Mouse (Mus musculus): ENCODE data around the gene Mpo. TPM values are rescaled to one million over a fixed set of nuclear protein-coding genes. Genes with fewer than 3 reads are reported as not detected.

Gene Mpo
- polyA plus RNA-seq, 1 experiment from 2014 or later = 19.0 TPM

DNA sequence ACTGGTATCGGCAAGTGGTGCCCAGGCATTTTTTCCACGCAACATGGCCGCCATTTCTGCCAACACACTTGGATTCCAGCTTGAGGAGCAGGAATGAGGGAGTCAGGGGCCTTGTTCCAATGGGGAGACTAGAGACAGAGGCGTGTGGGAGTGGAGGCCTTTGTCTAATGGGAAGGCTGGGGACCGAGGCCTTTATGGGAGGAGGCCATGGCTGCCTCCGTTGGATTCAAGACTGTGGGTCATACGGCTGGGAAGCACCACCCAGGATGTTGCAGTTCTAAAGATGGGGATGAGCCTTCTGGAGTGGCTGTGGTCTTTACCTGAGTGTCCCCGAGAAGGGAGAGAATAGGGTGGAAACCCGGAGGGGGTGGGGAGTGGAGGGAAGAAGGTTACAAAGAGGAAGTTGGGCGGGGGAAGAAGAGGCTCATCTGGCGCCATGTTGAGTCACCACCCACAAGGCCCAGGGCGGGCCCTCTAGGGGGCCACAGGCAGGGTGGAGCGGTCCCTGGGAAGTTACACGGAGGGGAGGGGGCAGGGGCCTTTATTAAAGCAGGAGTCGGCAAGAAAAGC lies 37.0 kb upstream of the Mpo start:
- no peak overlapping the region for H3K4me2 ChIP-seq (ENCODE audit: low read depth, low read length)
- H3K9me3 ChIP-seq (replicated peaks; ENCODE audit: control insufficient read depth, low read length) = no peaks in the 10 kb centered on the region
- no peak overlapping the region; the same call in 1 of the 2 replicates for H3K9ac ChIP-seq (ENCODE audit: low read length)
- H3K4me3 ChIP-seq (replicated peaks; ENCODE audit: low read length) = peak overlapping the region; percentile 34
- H3K27me3 ChIP-seq (ENCODE audit: control insufficient read depth, insufficient read depth, low read length) = peaks cover 14% of the 10 kb centered on the region
- no peaks in the 10 kb centered on the region; the same call in 1 of the 2 replicates for H3K4me1 ChIP-seq (ENCODE audit: control insufficient read depth, insufficient read depth, low read length)
- H3K27ac ChIP-seq (ENCODE audit: low read length) = no peak overlapping the region; the same call in 1 of the 2 replicates
- WGBS = 84% methylated on average over 15 of the region's 15 CpGs
- no peaks in the 10 kb centered on the region for H3K36me3 ChIP-seq (ENCODE audit: control insufficient read depth, insufficient read depth, low read length)
- peak; percentile 45 for ATAC-seq (ENCODE audit: insufficient read depth, low FRiP score)

DNA sequence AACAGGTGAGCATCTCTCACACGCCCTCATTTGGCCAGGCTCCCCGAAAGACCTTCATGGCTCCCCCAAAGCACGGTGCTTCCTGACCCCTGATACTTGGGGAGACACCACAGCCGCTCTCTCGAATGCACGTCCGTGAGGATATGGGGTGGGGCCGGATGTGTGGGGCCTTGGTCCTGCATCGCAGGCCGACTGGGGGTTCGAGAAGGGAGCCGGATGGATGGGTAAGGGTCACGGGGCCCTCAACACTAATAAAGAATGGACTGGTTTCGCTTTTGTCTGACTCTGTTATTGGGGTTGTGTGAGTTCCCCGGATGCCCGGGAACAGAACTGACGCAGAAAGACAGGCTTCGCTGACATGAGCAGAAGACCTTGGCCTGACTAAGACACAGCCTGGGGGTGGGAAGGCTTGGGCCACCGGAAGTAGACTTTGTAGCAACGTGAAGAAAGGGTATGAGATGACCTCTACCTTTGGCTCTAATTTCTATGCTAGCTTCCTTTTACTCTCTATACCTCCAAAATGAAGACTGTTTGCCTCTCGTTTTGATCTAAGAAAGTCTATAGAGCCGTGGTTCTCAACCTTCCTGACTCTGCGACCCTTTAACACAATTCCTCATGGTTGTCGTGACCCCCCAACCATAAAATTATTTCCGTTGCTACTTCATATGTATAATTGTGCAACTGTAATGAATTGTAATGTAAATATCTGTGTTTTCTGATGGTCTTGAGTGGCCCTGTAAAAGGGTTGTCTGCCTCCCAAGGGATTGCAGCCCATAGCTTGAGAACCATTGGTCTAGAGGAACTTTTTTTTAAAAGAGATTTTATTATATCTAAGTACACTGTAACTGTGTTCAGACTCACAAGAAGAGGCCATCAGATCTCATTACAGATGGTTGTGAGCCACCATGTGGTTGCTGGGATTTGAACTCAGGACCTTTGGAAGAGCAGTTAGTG lies 36.1 kb upstream of the Mpo start:
- no peak for ATAC-seq (ENCODE audit: insufficient read depth, low FRiP score)
- Histone ChIP-seq H3K4me1 (ENCODE audit: control insufficient read depth, insufficient read depth, low read length) (no peaks in the 10 kb centered on the region; the same call in 1 of the 2 replicates), H3K36me3 (ENCODE audit: control insufficient read depth, insufficient read depth, low read length) (no peaks in the 10 kb centered on the region), H3K9me3 (replicated peaks; ENCODE audit: control insufficient read depth, low read length) (no peaks in the 10 kb centered on the region), H3K9ac (ENCODE audit: low read length) (no peak overlapping the region), H3K27me3 (ENCODE audit: control insufficient read depth, insufficient read depth, low read length) (peaks cover 23% of the 10 kb centered on the region), H3K4me2 (ENCODE audit: low read depth, low read length) (peak overlapping the region; percentile 2; the same call in 1 of the 2 replicates), H3K27ac (ENCODE audit: low read length) (no peak overlapping the region; the same call in 1 of the 2 replicates), H3K4me3 (replicated peaks; ENCODE audit: low read length) (peak overlapping the region; percentile 34)
- WGBS = 80% methylated on average over 25 of the region's 25 CpGs

DNA sequence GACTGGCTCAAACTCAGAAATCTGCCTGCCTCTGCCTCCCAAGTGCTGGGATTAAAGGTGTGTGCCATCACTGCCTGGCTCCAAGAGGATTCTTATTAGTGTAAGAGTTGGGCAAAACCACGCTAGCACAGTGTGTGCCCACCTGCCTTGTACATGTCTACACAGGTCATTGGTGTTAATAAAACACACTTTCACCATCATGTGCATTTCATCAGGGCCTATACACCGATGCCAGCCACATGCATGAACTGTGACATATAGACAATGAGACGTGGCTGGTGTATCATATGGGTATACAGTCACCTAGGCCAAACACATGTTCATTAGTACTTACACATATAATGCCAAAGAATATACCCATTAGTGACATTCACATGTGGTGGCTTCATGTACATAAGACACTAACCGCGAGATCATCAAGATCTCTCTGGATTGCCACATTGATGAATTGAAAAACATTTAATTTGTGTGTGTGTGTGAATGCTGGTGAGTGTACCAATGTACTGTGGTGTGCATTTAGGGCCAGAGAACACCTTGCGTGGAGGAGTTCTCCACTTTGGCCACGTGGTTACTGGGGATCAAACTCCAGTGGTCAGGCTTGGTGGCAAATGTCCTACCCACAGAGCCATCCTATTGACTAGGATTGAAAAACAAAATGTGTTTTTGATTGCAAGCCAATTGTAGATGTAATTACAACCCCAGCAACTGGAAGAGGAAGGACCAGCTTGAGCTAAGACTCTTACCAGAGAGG lies 35.0 kb upstream of the Mpo start:
- Histone ChIP-seq H3K9ac (ENCODE audit: low read length) (no peak overlapping the region), H3K36me3 (ENCODE audit: control insufficient read depth, insufficient read depth, low read length) (no peaks in the 10 kb centered on the region), H3K9me3 (replicated peaks; ENCODE audit: control insufficient read depth, low read length) (no peaks in the 10 kb centered on the region), H3K27ac (ENCODE audit: low read length) (no peak overlapping the region), H3K27me3 (ENCODE audit: control insufficient read depth, insufficient read depth, low read length) (peaks cover 34% of the 10 kb centered on the region), H3K4me2 (ENCODE audit: low read depth, low read length) (no peak overlapping the region), H3K4me1 (ENCODE audit: control insufficient read depth, insufficient read depth, low read length) (no peaks in the 10 kb centered on the region; the same call in 1 of the 2 replicates), H3K4me3 (replicated peaks; ENCODE audit: low read length) (no peak overlapping the region)
- no peak for ATAC-seq (ENCODE audit: insufficient read depth, low FRiP score)
- 74% methylated on average over 7 of the region's 7 CpGs for WGBS

DNA sequence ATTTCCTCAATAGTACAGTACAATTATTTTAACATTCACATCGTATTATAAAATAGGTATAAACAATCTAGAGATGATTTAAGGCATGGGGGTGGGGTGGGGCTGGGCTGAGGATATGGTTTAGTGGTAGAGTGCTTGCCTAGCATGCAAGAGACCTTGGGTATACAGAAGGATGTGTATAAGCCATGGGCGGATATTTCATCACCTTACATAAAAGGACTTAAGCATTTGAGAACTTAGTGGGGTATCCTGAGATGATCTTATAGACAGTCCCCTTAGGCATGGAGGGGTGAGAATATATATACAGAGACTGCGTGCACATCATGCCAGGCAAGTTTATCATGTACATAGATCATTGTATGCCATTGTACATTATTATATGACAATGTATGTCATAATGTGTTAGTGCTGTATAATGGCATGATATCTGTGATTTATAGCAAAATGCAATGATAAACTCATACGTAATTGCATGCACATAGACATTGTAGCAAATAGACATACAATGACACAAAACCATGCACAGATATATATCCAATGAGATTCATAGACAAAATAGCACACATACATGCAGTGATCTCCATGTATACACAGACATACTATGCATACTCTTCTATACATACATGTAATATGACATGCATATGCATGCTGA lies 34.3 kb upstream of the Mpo start:
- Histone ChIP-seq H3K4me3 (replicated peaks; ENCODE audit: low read length) (no peak overlapping the region), H3K9ac (ENCODE audit: low read length) (no peak overlapping the region), H3K27me3 (ENCODE audit: control insufficient read depth, insufficient read depth, low read length) (peaks cover 37% of the 10 kb centered on the region), H3K4me2 (ENCODE audit: low read depth, low read length) (no peak overlapping the region), H3K27ac (ENCODE audit: low read length) (no peak overlapping the region), H3K36me3 (ENCODE audit: control insufficient read depth, insufficient read depth, low read length) (no peaks in the 10 kb centered on the region), H3K9me3 (replicated peaks; ENCODE audit: control insufficient read depth, low read length) (no peaks in the 10 kb centered on the region), H3K4me1 (ENCODE audit: control insufficient read depth, insufficient read depth, low read length) (peaks cover 5% of the 10 kb centered on the region; the same call in 1 of the 2 replicates)
- ATAC-seq (ENCODE audit: insufficient read depth, low FRiP score) = no peak
- WGBS = 67% methylated on average over 4 of the region's 4 CpGs

DNA sequence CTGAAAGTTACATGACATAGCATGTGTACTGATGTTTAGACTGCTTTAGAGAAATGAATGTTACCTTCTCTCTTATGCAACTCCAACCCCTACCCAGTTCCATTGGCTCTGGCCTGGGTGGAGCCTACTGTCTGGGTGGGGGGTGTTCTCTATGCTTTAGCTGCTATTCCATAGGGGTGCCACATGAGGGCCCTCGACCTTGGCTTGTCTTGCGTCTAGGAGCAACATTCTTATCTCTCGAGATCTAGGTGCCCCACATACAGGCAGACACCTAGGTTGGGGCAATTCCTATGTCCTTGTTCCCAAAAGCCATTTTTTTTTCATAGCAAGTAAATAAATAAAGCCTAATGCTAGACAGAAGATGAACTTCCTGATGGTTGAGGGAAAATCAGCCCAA lies 33.8 kb upstream of the Mpo start:
- H3K4me2 ChIP-seq (ENCODE audit: low read depth, low read length) = no peak overlapping the region
- no peaks in the 10 kb centered on the region for H3K9me3 ChIP-seq (replicated peaks; ENCODE audit: control insufficient read depth, low read length)
- H3K4me1 ChIP-seq (ENCODE audit: control insufficient read depth, insufficient read depth, low read length) = peaks cover 11% of the 10 kb centered on the region; the same call in 1 of the 2 replicates
- H3K9ac ChIP-seq (ENCODE audit: low read length) = no peak overlapping the region
- no peak overlapping the region for H3K4me3 ChIP-seq (replicated peaks; ENCODE audit: low read length)
- WGBS = 3% methylated on average over 3 of the region's 3 CpGs
- H3K36me3 ChIP-seq (ENCODE audit: control insufficient read depth, insufficient read depth, low read length) = no peaks in the 10 kb centered on the region
- H3K27ac ChIP-seq (ENCODE audit: low read length) = no peak overlapping the region
- ATAC-seq (ENCODE audit: insufficient read depth, low FRiP score) = no peak
- peaks cover 38% of the 10 kb centered on the region for H3K27me3 ChIP-seq (ENCODE audit: control insufficient read depth, insufficient read depth, low read length)

DNA sequence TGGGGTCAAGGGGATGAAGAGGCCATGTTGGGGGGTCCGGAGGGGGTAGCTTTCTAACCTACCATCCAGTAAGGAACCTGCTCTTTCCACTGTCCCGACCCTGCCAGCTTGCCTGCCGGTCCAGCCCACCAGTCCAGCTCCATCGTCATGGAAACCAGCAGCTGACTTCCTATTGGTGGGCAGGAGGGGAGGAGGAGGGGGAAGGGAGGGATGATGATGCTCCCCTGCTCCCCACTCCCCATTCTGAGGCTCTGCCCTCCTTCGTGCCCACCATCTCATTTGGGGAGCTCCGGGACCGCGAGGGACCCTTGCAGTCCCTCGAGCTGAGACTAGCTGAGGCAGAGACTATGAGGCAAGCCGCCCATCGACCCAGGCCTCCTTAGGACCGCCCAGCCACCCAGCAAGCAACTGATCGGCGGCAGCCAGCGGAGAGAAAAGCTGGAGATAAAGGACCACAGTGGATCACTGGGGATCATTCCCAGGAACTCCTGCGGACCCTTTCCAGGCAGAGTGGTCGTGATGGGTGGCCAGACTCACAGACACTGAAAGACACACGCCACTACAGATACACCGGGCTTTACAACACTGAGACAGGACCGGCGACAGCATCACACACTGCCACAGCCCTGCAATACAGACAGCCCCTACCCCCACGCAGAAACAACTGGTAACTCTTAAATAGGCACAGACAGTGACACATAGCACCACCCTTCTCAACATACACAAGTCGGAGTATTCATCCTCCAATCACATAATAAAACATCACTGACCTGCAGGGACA lies 32.9 kb upstream of the Mpo start, which contains the start of gene Tspoap1:
TSS of gene Tspoap1 (plus strand) at position 241 of the 781 bp plus-strand sequence.
- Histone ChIP-seq H3K36me3 (ENCODE audit: control insufficient read depth, insufficient read depth, low read length) (no peaks in the 10 kb centered on the region), H3K27me3 (ENCODE audit: control insufficient read depth, insufficient read depth, low read length) (peaks cover 44% of the 10 kb centered on the region), H3K4me1 (ENCODE audit: control insufficient read depth, insufficient read depth, low read length) (peaks cover 12% of the 10 kb centered on the region; the same call in 1 of the 2 replicates), H3K9ac (ENCODE audit: low read length) (no peak within 1 kb of the TSS), H3K4me3 (replicated peaks; ENCODE audit: low read length) (no peak within 1 kb of the TSS), H3K9me3 (replicated peaks; ENCODE audit: control insufficient read depth, low read length) (no peaks in the 10 kb centered on the region), H3K27ac (ENCODE audit: low read length) (no peak within 1 kb of the TSS), H3K4me2 (ENCODE audit: low read depth, low read length) (no peak within 1 kb of the TSS)
- WGBS = 11% methylated on average over 23 of the region's 23 CpGs
- ATAC-seq (ENCODE audit: insufficient read depth, low FRiP score) = no peak

DNA sequence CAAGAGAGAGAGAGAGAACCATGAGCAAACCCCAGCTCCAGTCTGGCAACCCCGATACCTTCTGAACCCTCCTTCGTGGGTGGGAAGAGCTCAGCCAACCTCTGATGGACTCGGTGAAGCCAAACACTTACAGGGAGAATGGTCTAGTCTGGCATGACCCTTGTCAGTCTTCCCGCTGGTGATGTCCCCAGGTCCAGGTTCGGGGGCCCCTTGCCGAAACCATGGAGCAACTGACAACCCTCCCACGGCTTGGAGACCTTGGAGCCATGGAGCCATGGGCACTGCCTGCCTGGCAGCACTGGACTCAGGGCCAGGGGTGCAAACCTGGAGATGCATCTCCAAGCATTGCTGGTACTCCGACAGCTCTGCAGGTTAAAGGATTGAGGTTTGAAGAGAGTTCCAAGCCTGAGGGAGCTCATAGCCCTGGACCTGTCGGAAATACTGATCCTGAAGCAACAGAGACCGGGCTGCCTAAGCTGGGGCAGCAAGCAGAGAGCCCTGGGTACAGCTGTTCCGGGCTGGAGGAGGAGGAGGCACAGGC lies 32.1 kb upstream of the Mpo start:
- Histone ChIP-seq H3K9me3 (replicated peaks; ENCODE audit: control insufficient read depth, low read length) (no peaks in the 10 kb centered on the region), H3K36me3 (ENCODE audit: control insufficient read depth, insufficient read depth, low read length) (no peaks in the 10 kb centered on the region), H3K9ac (ENCODE audit: low read length) (no peak overlapping the region), H3K4me2 (ENCODE audit: low read depth, low read length) (no peak overlapping the region), H3K27ac (ENCODE audit: low read length) (no peak overlapping the region), H3K27me3 (ENCODE audit: control insufficient read depth, insufficient read depth, low read length) (peaks cover 44% of the 10 kb centered on the region), H3K4me3 (replicated peaks; ENCODE audit: low read length) (no peak overlapping the region), H3K4me1 (ENCODE audit: control insufficient read depth, insufficient read depth, low read length) (peaks cover 12% of the 10 kb centered on the region; the same call in 1 of the 2 replicates)
- no peak for ATAC-seq (ENCODE audit: insufficient read depth, low FRiP score)
- 67% methylated on average over 11 of the region's 11 CpGs for WGBS

Data from stomach, embryonic 16.5 days (tissue).